Comparison of ENCODE assay signal across 17 mouse cellular contexts in genomic region chr19:10710751-10711150, GRCm38 (mm10). TPM values are rescaled to one million over a fixed set of nuclear protein-coding genes. Genes with fewer than 3 reads are reported as not detected.
A peak's percentile ranks its signal among the peaks of the same experiment; 100 is the strongest.
DNase-seq lines count a peak whose midpoint lies in the region; ATAC-seq lines count a peak whose summit lies in the region.
"Had no signal": no experiment of that assay in that cellular context is flagged by ENCODE, and none has a peak within 500 bp of the region (broad histone marks: within the 10 kb centered on the region; RNA-seq: fewer than 3 reads in every experiment).

No protein-coding gene starts in this region.

- no peaks in the 10 kb centered on the region for H3K9me3 ChIP-seq in heart, embryonic 14.5 days (ENCODE audit: control insufficient read depth, low read length)
- H3K9me3 ChIP-seq in midbrain, embryonic 11.5 days (ENCODE audit: control insufficient read depth, low read length), result no peaks in the 10 kb centered on the region
- no peaks in the 10 kb centered on the region for H3K9me3 ChIP-seq in midbrain, embryonic 10.5 days (replicated peaks)
- H3K9me3 ChIP-seq in midbrain, embryonic 13.5 days, result no peaks in the 10 kb centered on the region
- H3K9me3 ChIP-seq: embryonic facial prominence, embryonic 12.5 days; megakaryocyte, embryonic 14.5 days had no signal

- peak overlapping the region; percentile 41; the same call in 1 of the 2 replicates for H3K9ac ChIP-seq in heart, embryonic 14.5 days (ENCODE audit: low read length)
- H3K9ac ChIP-seq in midbrain, embryonic 11.5 days (ENCODE audit: low read length), result no peak overlapping the region
- no peak overlapping the region for H3K9ac ChIP-seq in midbrain, embryonic 13.5 days (replicated peaks)
- H3K9ac ChIP-seq: embryonic facial prominence, embryonic 12.5 days; liver, postnatal 0 days had no signal

- 91% methylated on average over 4 of the region's 4 CpGs for WGBS in heart, embryonic 14.5 days
- WGBS in midbrain, embryonic 11.5 days, result 93% methylated on average over 4 of the region's 4 CpGs
- 92% methylated on average over 4 of the region's 4 CpGs for WGBS in midbrain, embryonic 10.5 days
- WGBS in midbrain, embryonic 13.5 days, result 95% methylated on average over 4 of the region's 4 CpGs

- DNase-seq in heart, adult 18-20 months, result no peak
- peak; percentile 17 for DNase-seq in midbrain, embryonic 11.5 days (ENCODE audit: low spot score, missing footprints)
- DNase-seq in midbrain, embryonic 10.5 days (ENCODE audit: low spot score), result no peak
- no peak for DNase-seq in adrenal gland, adult 2 months
- no peak for DNase-seq in thymus, postnatal 4 days

- H3K4me2 ChIP-seq in heart, embryonic 14.5 days (ENCODE audit: low read length), result no peak overlapping the region
- H3K4me2 ChIP-seq in midbrain, embryonic 11.5 days, result no peak overlapping the region
- no peak overlapping the region for H3K4me2 ChIP-seq in midbrain, embryonic 13.5 days (replicated peaks)
- H3K4me2 ChIP-seq: embryonic facial prominence, embryonic 12.5 days had no signal

- no peak overlapping the region for H3K4me3 ChIP-seq in heart, embryonic 14.5 days (ENCODE audit: control insufficient read depth in 1 of 2, insufficient read depth in 1 of 2, low read depth in 1 of 2, low read length in 2 of 2)
- H3K4me3 ChIP-seq in midbrain, embryonic 11.5 days (ENCODE audit: low read depth, low read length), result no peak overlapping the region
- no peak overlapping the region for H3K4me3 ChIP-seq in midbrain, embryonic 10.5 days
- H3K4me3 ChIP-seq in midbrain, embryonic 13.5 days (replicated peaks), result no peak overlapping the region
- H3K4me3 ChIP-seq: embryonic facial prominence, embryonic 12.5 days; megakaryocyte, embryonic 14.5 days; myocyte had no signal

- peaks cover 22 to 33% of the 10 kb centered on the region in 2 experiments for H3K4me1 ChIP-seq in heart, embryonic 14.5 days (ENCODE audit: control insufficient read depth in 2 of 2, insufficient read depth in 2 of 2, low read length in 2 of 2)
- peaks cover 8% of the 10 kb centered on the region for H3K4me1 ChIP-seq in midbrain, embryonic 11.5 days (ENCODE audit: control insufficient read depth, insufficient read depth, low read length)
- H3K4me1 ChIP-seq in midbrain, embryonic 10.5 days, result peaks cover 14% of the 10 kb centered on the region
- H3K4me1 ChIP-seq in midbrain, embryonic 13.5 days (replicated peaks), result peaks cover 25% of the 10 kb centered on the region

- ATAC-seq in heart, embryonic 14.5 days (ENCODE audit: insufficient number of reproducible peaks, insufficient read depth, low FRiP score, low read depth), result no peak
- ATAC-seq in midbrain, embryonic 11.5 days (ENCODE audit: low FRiP score), result no peak
- ATAC-seq in midbrain, embryonic 13.5 days, result no peak

- no peaks in the 10 kb centered on the region for H3K27me3 ChIP-seq in heart, embryonic 14.5 days (ENCODE audit: control insufficient read depth, insufficient read depth, low read length)
- no peaks in the 10 kb centered on the region for H3K27me3 ChIP-seq in midbrain, embryonic 11.5 days (ENCODE audit: control insufficient read depth, insufficient read depth, low read length)
- no peaks in the 10 kb centered on the region for H3K27me3 ChIP-seq in midbrain, embryonic 10.5 days (ENCODE audit: low read depth, poor library complexity, severe bottlenecking)
- no peaks in the 10 kb centered on the region for H3K27me3 ChIP-seq in midbrain, embryonic 13.5 days
- H3K27me3 ChIP-seq: embryonic facial prominence, embryonic 12.5 days; megakaryocyte, embryonic 14.5 days had no signal

- peak overlapping the region in 1 of 2 experiments; percentile 97; a peak in 2 of 4 replicates for H3K27ac ChIP-seq in heart, embryonic 14.5 days (replicated peaks in 1 of 2; ENCODE audit: control insufficient read depth in 1 of 2, insufficient read depth in 1 of 2, low read depth in 2 of 2, low read length in 2 of 2)
- no peak overlapping the region for H3K27ac ChIP-seq in midbrain, embryonic 11.5 days (ENCODE audit: low read depth, low read length)
- H3K27ac ChIP-seq in midbrain, embryonic 10.5 days (replicated peaks), result no peak overlapping the region
- peak overlapping the region; percentile 26; the same call in 1 of the 2 replicates for H3K27ac ChIP-seq in midbrain, embryonic 13.5 days

- peaks cover 61% of the 10 kb centered on the region for H3K36me3 ChIP-seq in heart, embryonic 14.5 days (ENCODE audit: control insufficient read depth, insufficient read depth, low read length)
- peaks cover 19% of the 10 kb centered on the region for H3K36me3 ChIP-seq in midbrain, embryonic 11.5 days (ENCODE audit: control insufficient read depth, insufficient read depth, low read length)
- H3K36me3 ChIP-seq in midbrain, embryonic 10.5 days, result peaks cover 77% of the 10 kb centered on the region
- peaks cover 59% of the 10 kb centered on the region for H3K36me3 ChIP-seq in midbrain, embryonic 13.5 days

RNA-seq across cellular contexts. Expression of gene Vps37c, which starts 22.2 kb away (rescaled TPM):
- polyA plus RNA-seq in heart, embryonic 14.5 days (2014; fragmentation: Nextera tagmentation; extraction: Ambion mirVana), result 28.4 and 30.0 TPM in 2 replicates
- total RNA-seq in heart, adult 18-20 months (2021), result 10 to 100 TPM; 20.4 to 21.8 TPM
- 23.1 and 26.0 TPM in 2 replicates for polyA plus RNA-seq in midbrain, embryonic 11.5 days (2014; fragmentation: Nextera tagmentation; extraction: Ambion mirVana)
- 33.8 and 36.0 TPM in 2 replicates for polyA plus RNA-seq in midbrain, embryonic 10.5 days (2016; fragmentation: Nextera tagmentation; extraction: Ambion mirVana)
- 33.1 and 35.5 TPM in 2 replicates for polyA plus RNA-seq in midbrain, embryonic 13.5 days (2015; fragmentation: Nextera tagmentation; extraction: Ambion mirVana)
- total RNA-seq in adrenal gland, adult 2 months (2021), result 10 to 100 TPM; 22.1 to 23.3 TPM
- polyA plus RNA-seq in adrenal gland, adult 2 months (2012; rRNA removed), result 46.4 and 65.5 TPM in 2 replicates

RNA-seq across cellular contexts. Expression of gene Cd5, which starts 28.1 kb away (rescaled TPM):
- 0.66 and 1.4 TPM in 2 replicates for polyA plus RNA-seq in heart, embryonic 14.5 days (2014; fragmentation: Nextera tagmentation; extraction: Ambion mirVana)
- total RNA-seq in heart, adult 18-20 months (2021), result 1 to 10 TPM in 1 of 2 experiments, not detected in 1; 1.1 TPM
- polyA plus RNA-seq in midbrain, embryonic 11.5 days (2014; fragmentation: Nextera tagmentation; extraction: Ambion mirVana), result 0.08 and 0.22 TPM in 2 replicates
- not detected in 2 replicates for polyA plus RNA-seq in midbrain, embryonic 10.5 days (2016; fragmentation: Nextera tagmentation; extraction: Ambion mirVana)
- polyA plus RNA-seq in midbrain, embryonic 13.5 days (2015; fragmentation: Nextera tagmentation; extraction: Ambion mirVana), result 0.24 TPM in 2 replicates
- total RNA-seq in adrenal gland, adult 2 months (2021), result under 1 TPM; 0.10 to 0.14 TPM
- polyA plus RNA-seq in adrenal gland, adult 2 months (2012; rRNA removed), result 0.15 and 0.26 TPM in 2 replicates
- total RNA-seq: ES-E14; left cerebral cortex, postnatal 25 days had no signal
- polyA plus RNA-seq: intestine, embryonic 14.5 days; myocyte had no signal

RNA-seq across cellular contexts. Expression of gene Pga5, which starts 32.9 kb away (rescaled TPM):
- polyA plus RNA-seq in heart, embryonic 14.5 days (2014; fragmentation: Nextera tagmentation; extraction: Ambion mirVana), result not detected in 2 replicates
- total RNA-seq in heart, adult 18-20 months (2021), result not detected
- polyA plus RNA-seq in midbrain, embryonic 11.5 days (2014; fragmentation: Nextera tagmentation; extraction: Ambion mirVana), result not detected in 2 replicates
- polyA plus RNA-seq in midbrain, embryonic 10.5 days (2016; fragmentation: Nextera tagmentation; extraction: Ambion mirVana), result not detected in 2 replicates
- not detected in 2 replicates for polyA plus RNA-seq in midbrain, embryonic 13.5 days (2015; fragmentation: Nextera tagmentation; extraction: Ambion mirVana)
- total RNA-seq in adrenal gland, adult 2 months (2021), result not detected
- not detected in 2 replicates for polyA plus RNA-seq in adrenal gland, adult 2 months (2012; rRNA removed)
- total RNA-seq: layer of hippocampus, postnatal 14 days; left cerebral cortex, postnatal 25 days had no signal
- polyA plus RNA-seq: cortical plate, adult 2 months; embryonic facial prominence, embryonic 12.5 days; heart, postnatal 0 days; intestine, embryonic 14.5 days had no signal
